Mouse (Mus musculus) neural tube, embryonic 14.5 days (tissue): ENCODE measurements around the gene Nlgn1. TPM values are rescaled to one million over a fixed set of nuclear protein-coding genes. Genes with fewer than 3 reads are reported as not detected.

ENCODE experiments used
- ATAC-seq: fragments of 200-750 bp; cut with Nextera tagmentation; 2 replicates; pipeline ENCODE4 v1.8.0; 2017; ENCODE audit warnings: low read depth, mild to moderate bottlenecking, moderate TSS enrichment, moderate library complexity
- H3K27ac ChIP-seq: fragments of 300-500 bp; sonication (generic); 2 replicates; pipeline ENCODE4 v1.5.1; 2014; ENCODE audit warnings: low read depth, mild to moderate bottlenecking, control low read depth, low read length, moderate library complexity, mixed read lengths
- H3K27me3 ChIP-seq: fragments of 300-500 bp; sonication (generic); 2 replicates; pipeline ENCODE4 v1.6.1; 2014; ENCODE audit warnings: low read length; ENCODE audit not compliant: control insufficient read depth, insufficient read depth
- H3K36me3 ChIP-seq: fragments of 300-500 bp; sonication (generic); 2 replicates; pipeline ENCODE4 v1.6.1; 2014; ENCODE audit warnings: low read length, mixed read lengths; ENCODE audit not compliant: control insufficient read depth, insufficient read depth
- H3K4me1 ChIP-seq: fragments of 300-500 bp; sonication (generic); 2 replicates; pipeline ENCODE4 v1.6.1; 2014; ENCODE audit warnings: low read length; ENCODE audit not compliant: control insufficient read depth, insufficient read depth
- H3K4me2 ChIP-seq: fragments of 300-500 bp; sonication (generic); 2 replicates; pipeline ENCODE4 v1.6.1; 2014; ENCODE audit warnings: mild to moderate bottlenecking, low read depth, low read length, control low read depth
- H3K4me3 ChIP-seq: fragments of 300-500 bp; sonication (generic); 2 replicates; pipeline ENCODE4 v1.5.1; 2014; ENCODE audit warnings: low read depth, low read length, control low read depth, mixed read lengths
- H3K9ac ChIP-seq: fragments of 300-500 bp; sonication (generic); replicated peaks from 2 replicates; pipeline ENCODE4 v1.6.1; 2014; ENCODE audit warnings: low read depth, mild to moderate bottlenecking, control low read depth, low read length, mixed read lengths
- H3K9me3 ChIP-seq: fragments of 300-500 bp; sonication (generic); 2 replicates; pipeline ENCODE4 v1.6.1; 2016; ENCODE audit warnings: low read length; ENCODE audit not compliant: control insufficient read depth
- WGBS: fragments of 180-500 bp; shearing (Covaris S2); extraction: QIAGEN DNeasy Blood & Tissue Kit; methylation state at CpG from one replicate; pipeline ENCODE4 v1.1.7; 2014; 5-methylcytosine and 5-hydroxymethylcytosine counted together
- polyA plus RNA-seq: library from polyadenylated mRNA; unstranded; fragments of >200 nt; fragmentation: Nextera tagmentation; extraction: Ambion mirVana; gene quantifications from 2 replicates; pipeline ENCODE4 v1.2.1, GENCODE M21; 2014

The Nlgn1 gene
- polyA plus RNA-seq, 1 experiment from 2014 or later: 39.3 TPM

DNA sequence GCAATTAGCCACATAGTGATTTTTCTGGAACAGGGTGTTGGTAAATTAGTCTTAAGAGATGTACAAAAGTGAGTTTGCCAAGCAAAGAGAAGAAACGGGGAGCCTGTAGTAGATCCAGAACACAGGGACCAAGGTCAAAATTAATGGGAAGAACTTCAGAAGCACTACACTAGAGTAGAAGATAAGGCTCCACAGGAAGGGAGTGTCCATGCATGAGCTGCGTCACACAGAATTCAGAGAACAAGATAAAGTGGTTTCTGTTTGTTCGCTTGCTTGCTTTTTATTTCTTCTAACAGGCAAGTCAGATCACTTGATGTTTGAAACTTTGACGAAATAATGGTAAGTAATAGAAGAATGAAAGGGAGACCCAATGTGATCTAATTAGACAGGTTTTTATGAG, 920.3 kb downstream of the Nlgn1 start:
- H3K4me3 ChIP-seq: no peak overlapping the region
- no peaks in the 10 kb centered on the region for H3K36me3 ChIP-seq
- 91% methylated on average over 4 of the region's 4 CpGs for WGBS
- H3K9ac ChIP-seq: no peak overlapping the region
- no peak overlapping the region for H3K27ac ChIP-seq
- no peak for ATAC-seq
- no peak overlapping the region for H3K4me2 ChIP-seq
- no peaks in the 10 kb centered on the region for H3K9me3 ChIP-seq
- no peaks in the 10 kb centered on the region for H3K27me3 ChIP-seq
- no peaks in the 10 kb centered on the region for H3K4me1 ChIP-seq
